Mouse (Mus musculus) ES-Bruce4 (cell line): Measurements from ENCODE around the gene Rtn3.

Source experiments
- CTCF ChIP-seq: IDR thresholded peaks from one replicate; pipeline ENCODE4 v1.8.1; 2011; ENCODE audit warnings: low read depth, low read length
- EP300 ChIP-seq: IDR thresholded peaks from 2 replicates; pipeline ENCODE4 v1.6.1; 2011; ENCODE audit warnings: low read depth, low read length; ENCODE audit not compliant: insufficient read depth
- POLR2A ChIP-seq: IDR thresholded peaks from one replicate; pipeline ENCODE4 v1.8.1; 2011; ENCODE audit warnings: low read length; ENCODE audit not compliant: insufficient read depth

- TF ChIP-seq CTCF: no peak
- no peak for TF ChIP-seq EP300
- TF ChIP-seq POLR2A: no peak
Observed at GRCm38 (mm10) chr19:7412361-7412760, 70.7 kb downstream of the Rtn3 start.
